Mouse (Mus musculus): ENCODE results near the gene Lpcat3.

- TF ChIP-seq CTCF (conservative IDR thresholded peaks at IDR 0.05; ENCODE audit: low read length) (no peak), POU5F1 (IDR thresholded peaks at IDR 0.05; ENCODE audit: borderline replicate concordance, low read length) (no peak), NANOG (IDR thresholded peaks at IDR 0.05; ENCODE audit: borderline replicate concordance, low read length) (no peak)
Observed at GRCm38 (mm10) chr6:124646394-124646793, 16.4 kb upstream of the Lpcat3 start.

All from E14TG2a.4 (cell line).